Mouse (Mus musculus) adrenal gland, adult 2 months (tissue): Measurements from ENCODE around the gene Gpr83. TPM values are rescaled to one million over a fixed set of nuclear protein-coding genes. Genes with fewer than 3 reads are reported as not detected.
A peak's percentile ranks its signal among the peaks of the same experiment; 100 is the strongest.

Experiments used
- DNase-seq: peaks from one replicate; pipeline ENCODE4 v3.0.0; 2021
- polyA plus RNA-seq: library from polyadenylated mRNA; depleted of rRNA; stranded (reverse); fragments of >200 nt; gene quantifications from 2 replicates; pipeline ENCODE4 v1.2.3, GENCODE M21; 2012; rRNA removed
- total RNA-seq, 2 experiments: library from RNA; stranded (reverse); gene quantifications; 2 replicates each; pipeline ENCODE4 v1.2.3; 2021

The Gpr83 gene
- total and polyA plus RNA-seq, 3 experiments: 0.31 TPM; not detected in 2

DNA sequence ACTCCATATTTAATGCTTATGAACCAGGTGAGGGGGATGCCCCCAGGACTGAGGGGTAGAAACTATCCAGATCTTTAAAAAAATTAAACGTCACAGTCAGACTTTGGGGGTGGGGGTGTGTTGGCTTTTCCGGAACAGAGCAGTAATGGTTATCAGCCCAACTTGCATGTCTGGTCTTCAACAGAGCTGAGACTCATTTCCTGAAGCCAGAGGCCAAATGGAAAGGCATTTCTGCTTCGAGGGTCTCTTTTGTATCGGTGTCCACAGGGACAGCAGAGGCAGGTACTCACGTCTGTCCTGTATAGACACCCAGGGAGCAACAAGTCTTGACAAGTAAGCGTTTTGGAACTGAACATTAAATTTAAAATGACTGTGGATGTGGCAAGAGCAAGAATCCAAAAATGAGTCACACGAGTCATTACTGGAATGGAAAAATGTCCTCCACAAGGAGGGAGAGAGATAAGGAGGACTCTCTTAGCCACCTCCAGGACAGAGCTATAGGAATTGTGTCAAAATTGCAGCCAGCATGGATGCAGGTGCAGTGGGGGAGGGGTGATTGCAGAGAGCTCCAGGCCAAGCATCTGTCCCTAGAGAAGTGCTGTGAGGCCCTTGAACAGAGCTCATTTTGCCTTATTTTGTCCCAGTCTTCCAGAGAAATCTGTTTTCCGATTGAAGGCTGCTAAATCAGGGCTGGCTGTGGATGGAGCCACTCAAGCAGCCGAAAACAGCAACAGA is 44.9 kb downstream of the Gpr83 start:
- peak; percentile 30 for DNase-seq

DNA sequence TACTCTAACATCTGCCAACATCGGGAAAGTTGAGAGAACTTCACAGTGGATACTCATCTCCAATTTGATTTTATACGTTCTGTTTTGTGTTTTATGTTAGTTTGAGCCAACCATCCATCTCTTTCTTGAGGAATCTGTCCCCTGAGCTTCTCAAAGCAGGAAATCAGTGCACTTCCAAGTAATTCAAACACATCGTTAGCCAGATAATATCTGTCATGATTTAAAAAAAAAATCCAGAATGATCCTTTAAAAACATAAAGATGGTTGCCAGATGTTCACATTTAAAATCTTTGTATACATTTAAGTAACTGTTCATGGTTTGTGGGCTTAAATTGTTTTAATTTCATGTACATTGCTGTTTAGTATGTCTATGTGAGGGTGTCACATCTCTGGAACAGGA is 45.9 kb downstream of the Gpr83 start:
- DNase-seq: no peak

DNA sequence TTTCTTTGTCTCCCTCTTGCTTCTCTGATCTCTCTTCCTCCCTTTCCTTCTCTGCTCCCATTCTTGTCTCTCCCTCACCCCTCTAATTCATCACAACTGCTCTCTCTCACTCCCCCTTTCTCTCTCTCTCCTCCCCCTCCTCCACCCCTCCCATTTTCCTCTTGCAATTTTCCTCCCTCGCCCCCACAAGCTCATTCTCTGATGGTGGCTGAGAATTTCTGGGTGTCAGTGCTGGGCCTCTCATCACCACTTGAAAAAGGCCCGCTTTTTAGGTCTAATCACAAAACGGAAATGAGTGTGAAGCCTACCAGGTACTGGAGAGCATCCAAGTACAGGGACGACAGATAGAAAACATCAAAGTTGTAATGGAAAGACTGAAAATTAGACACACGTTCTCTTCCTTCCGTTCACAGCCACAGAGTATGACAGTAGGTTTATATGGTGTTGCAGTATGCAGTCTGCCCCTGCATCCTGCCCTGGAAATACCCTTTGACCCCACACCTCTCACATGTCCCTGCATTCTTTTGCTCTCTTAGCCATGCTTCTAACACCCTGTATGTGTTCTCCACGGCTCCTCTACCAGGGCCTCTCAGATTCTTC is 47.9 kb downstream of the Gpr83 start:
- DNase-seq: no peak

DNA sequence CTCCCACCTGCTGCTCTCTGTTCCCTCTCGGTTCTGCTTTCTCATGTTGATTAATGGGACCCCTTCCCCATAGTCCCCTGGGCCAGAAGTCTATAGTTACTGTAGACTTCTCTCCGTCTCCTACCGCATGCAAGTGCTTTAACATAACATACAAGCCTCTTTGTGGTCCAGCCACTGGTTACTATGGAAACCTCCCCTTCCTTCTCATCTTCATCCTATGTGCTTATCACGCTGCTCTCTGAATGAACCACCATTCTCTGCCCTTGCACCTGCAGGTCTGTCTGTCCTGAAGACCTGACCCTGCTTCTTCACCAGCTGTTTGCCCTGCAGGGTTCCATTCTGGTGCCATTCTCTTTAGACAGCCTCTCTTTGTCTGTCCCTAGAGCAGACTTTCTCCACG is 50.0 kb downstream of the Gpr83 start:
- no peak for DNase-seq

DNA sequence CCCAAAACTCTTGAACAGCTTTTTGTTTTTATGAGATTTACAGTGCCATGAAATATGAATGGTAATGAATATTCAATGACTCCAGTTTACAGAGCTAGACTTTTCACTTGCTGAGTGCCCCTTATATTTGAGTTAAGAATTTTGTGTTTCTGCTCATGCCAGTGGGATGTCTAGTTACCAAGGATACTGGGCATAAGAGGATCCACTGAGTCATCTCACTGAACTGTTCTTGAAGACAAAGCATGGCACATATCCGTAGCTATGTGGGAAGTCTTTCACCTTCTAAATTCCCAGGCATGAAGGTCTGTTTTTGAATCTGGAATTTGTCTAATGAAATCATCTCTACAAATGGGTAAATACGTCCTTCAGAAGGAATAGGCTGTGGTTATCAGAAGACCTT is 52.0 kb downstream of the Gpr83 start:
- DNase-seq: no peak

DNA sequence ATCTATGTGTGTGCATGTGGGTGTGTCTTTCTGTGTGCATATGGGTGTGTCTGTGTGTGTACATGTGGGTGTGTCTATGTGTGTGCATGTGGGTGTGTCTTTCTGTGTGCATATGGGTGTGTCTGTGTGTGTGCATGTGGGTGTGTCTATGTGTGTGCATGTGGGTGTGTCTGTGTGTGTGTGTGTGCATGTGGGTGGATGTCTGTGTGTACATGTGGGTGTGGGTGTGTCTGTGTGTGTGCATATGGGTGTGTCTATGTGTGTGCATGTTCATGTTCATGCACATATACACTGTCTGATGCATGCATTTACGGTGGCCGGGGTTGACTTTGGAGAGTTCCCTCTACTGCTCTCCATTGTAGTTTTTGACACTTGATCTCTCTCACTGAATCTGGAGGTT is 57.7 kb downstream of the Gpr83 start:
- no peak for DNase-seq

DNA sequence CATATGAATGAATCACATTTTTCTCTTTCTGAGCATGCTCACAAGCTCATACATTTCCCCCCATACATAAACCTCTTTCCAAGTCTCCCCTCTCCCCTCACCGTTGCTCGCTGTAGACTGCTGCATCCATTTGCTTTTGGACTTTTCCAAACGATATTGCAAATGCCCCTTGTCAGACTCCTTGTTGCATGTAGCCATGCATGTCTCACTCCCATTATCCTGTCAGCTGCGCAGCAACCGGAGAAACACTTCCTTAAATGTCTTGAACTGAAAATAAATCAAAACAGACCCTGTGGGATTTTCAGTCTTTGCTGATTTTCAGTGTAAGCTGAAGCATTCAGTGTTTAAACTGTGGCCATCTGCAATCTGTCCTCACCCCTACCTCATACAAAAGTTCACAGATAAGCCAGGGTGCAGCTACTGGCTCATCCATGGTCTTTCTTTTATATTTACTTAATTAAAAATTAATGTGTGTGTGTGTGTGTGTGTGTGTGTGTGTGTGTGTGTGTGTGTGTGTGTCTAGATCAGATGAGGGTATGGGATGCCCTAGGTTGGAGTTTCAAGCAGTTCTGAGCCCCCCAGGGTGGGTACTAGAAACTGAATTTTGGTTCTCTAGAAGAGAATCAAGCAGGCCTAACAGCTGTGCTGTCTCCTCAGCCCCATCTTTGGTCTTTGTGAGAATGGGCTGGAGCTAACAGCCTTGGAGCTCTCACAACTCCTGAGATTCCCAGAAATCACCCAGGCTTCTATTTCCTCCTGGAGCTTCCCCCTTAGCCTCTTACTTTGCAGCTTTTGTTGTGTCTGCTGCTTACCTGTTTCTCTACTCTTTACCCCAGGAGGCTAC is 59.0 kb downstream of the Gpr83 start:
- DNase-seq: no peak

Other genes with a start within 250 kb of the Gpr83 start
- 10 to 100 TPM; 31.8 to 46.0 TPM for gene Amotl1, start 215.2 kb upstream of the Gpr83 start, total RNA-seq
- 22.2 and 27.0 TPM in 2 replicates for gene Amotl1, start 215.2 kb upstream of the Gpr83 start, polyA plus RNA-seq
- under 1 TPM in 1 of 2 experiments, not detected in 1; 0.14 TPM for gene Piwil4, start 119.5 kb upstream of the Gpr83 start, total RNA-seq
- 0.10 and 0.16 TPM in 2 replicates for gene Piwil4, start 119.5 kb upstream of the Gpr83 start, polyA plus RNA-seq
- gene Fut4, start 107.8 kb upstream of the Gpr83 start, total RNA-seq: 1 to 10 TPM in 1 of 2 experiments, under 1 TPM in 1; 0.35 to 2.0 TPM
- gene Fut4, start 107.8 kb upstream of the Gpr83 start, polyA plus RNA-seq: 1.7 and 1.8 TPM in 2 replicates
- not detected for gene 1700012B09Rik, start 89.2 kb upstream of the Gpr83 start, total RNA-seq
- not detected in 2 replicates for gene 1700012B09Rik, start 89.2 kb upstream of the Gpr83 start, polyA plus RNA-seq
- 10 to 100 TPM; 14.5 to 17.3 TPM for gene Mre11a, start 75.6 kb upstream of the Gpr83 start, total RNA-seq
- gene Mre11a, start 75.6 kb upstream of the Gpr83 start, polyA plus RNA-seq: 1.1 and 1.5 TPM in 2 replicates
- 10 to 100 TPM; 13.3 TPM for gene Ankrd49, start 75.4 kb upstream of the Gpr83 start, total RNA-seq
- gene Ankrd49, start 75.4 kb upstream of the Gpr83 start, polyA plus RNA-seq: 1.3 and 1.6 TPM in 2 replicates
- not detected for gene Izumo1r, start 43.7 kb downstream of the Gpr83 start, total RNA-seq
- 0.17 TPM in 1 of 2 replicates, not detected in the other for gene Izumo1r, start 43.7 kb downstream of the Gpr83 start, polyA plus RNA-seq
- 10 to 100 TPM in 1 of 2 experiments, 1 to 10 TPM in 1; 7.1 to 10.1 TPM for gene Panx1, start 185.3 kb downstream of the Gpr83 start, total RNA-seq
- 21.1 and 27.5 TPM in 2 replicates for gene Panx1, start 185.3 kb downstream of the Gpr83 start, polyA plus RNA-seq